Mouse (Mus musculus): ENCODE data around the gene Stxbp1.

DNA sequence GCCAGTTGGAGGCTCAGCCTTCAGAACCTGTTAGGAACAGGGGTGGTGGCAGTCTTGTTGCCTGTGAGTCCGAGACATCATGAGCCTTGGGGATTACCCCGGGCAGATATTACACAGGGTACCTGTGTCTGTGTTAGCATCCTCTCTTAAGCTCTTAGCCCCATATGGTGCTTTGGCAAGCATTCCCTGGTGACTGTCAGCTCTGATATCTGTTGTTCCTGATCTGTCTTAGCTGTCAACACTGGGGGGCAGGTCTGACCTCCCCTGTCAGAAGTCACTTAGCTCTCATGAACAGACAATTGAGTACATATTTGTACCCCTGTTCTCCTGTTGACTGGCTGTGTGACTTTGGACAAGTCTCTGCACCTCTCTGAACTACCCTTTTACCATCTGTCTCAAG is 88.0 kb downstream of the Stxbp1 start:
- TF ChIP-seq GATA1 (IDR thresholded peaks at IDR 0.05; ENCODE audit: borderline replicate concordance, low read length) (no peak), FLI1 (IDR thresholded peaks at IDR 0.05; ENCODE audit: low read length) (no peak)

Data from megakaryocyte, embryonic 14.5 days (primary cell).